Mouse (Mus musculus): ENCODE results near the gene 2310034G01Rik.

Gene 2310034G01Rik

GRCm38 (mm10) chr19:46327531-46328064 lies 22.5 kb downstream of the 2310034G01Rik start:
- no peak for DNase-seq

GRCm38 (mm10) chr19:46326756-46327305 lies 23.3 kb downstream of the 2310034G01Rik start, which contains the start of gene Psd:
Gene Psd (minus strand): TSS chr19:46327156.
- DNase-seq = peak; percentile 76

GRCm38 (mm10) chr19:46326019-46326755 lies 23.9 kb downstream of the 2310034G01Rik start:
- peak; percentile 63 for DNase-seq

GRCm38 (mm10) chr19:46324918-46325317 lies 25.2 kb downstream of the 2310034G01Rik start:
- no peak for DNase-seq

GRCm38 (mm10) chr19:46324366-46324765 lies 25.7 kb downstream of the 2310034G01Rik start:
- DNase-seq = no peak

- peak; percentile 22 for DNase-seq
Observed at GRCm38 (mm10) chr19:46323716-46324115, 26.4 kb downstream of the 2310034G01Rik start.

- DNase-seq = peak; percentile 53
Observed at GRCm38 (mm10) chr19:46322996-46323572, 27.0 kb downstream of the 2310034G01Rik start.

- DNase-seq = peak; percentile 45
Observed at GRCm38 (mm10) chr19:46322144-46322995, 27.7 kb downstream of the 2310034G01Rik start.

- peak; percentile 79 for DNase-seq
Observed at GRCm38 (mm10) chr19:46321101-46321943, 28.8 kb downstream of the 2310034G01Rik start.

GRCm38 (mm10) chr19:46320076-46320785 lies 29.9 kb downstream of the 2310034G01Rik start:
- DNase-seq = peak; percentile 14

- DNase-seq = peak; percentile 68
Observed at GRCm38 (mm10) chr19:46318586-46319378, 31.3 kb downstream of the 2310034G01Rik start.

- DNase-seq = peak; percentile 52
Observed at GRCm38 (mm10) chr19:46318031-46318471, 32.1 kb downstream of the 2310034G01Rik start.

- peak; percentile 29 for DNase-seq
Observed at GRCm38 (mm10) chr19:46317546-46317885, 32.6 kb downstream of the 2310034G01Rik start.

GRCm38 (mm10) chr19:46316846-46317545 lies 33.1 kb downstream of the 2310034G01Rik start:
- DNase-seq = peak; percentile 33

GRCm38 (mm10) chr19:46315752-46316610 lies 34.1 kb downstream of the 2310034G01Rik start:
- DNase-seq = peak; percentile 16

GRCm38 (mm10) chr19:46314872-46315742 lies 35.0 kb downstream of the 2310034G01Rik start:
- peak; percentile 12 for DNase-seq

GRCm38 (mm10) chr19:46314151-46314601 lies 35.9 kb downstream of the 2310034G01Rik start:
- DNase-seq = peak; percentile 39

Data from cerebellum, adult 11 months (tissue).